Mouse (Mus musculus) erythroblast, embryonic 14.5 days (primary cell): ENCODE measurements around the gene Gm5485.

Source experiments
- GATA1 ChIP-seq: IDR thresholded peaks from 2 replicates; pipeline ENCODE4 v1.6.1; 2012; ENCODE audit warnings: low read length, inconsistent platforms, mixed read lengths
- TAL1 ChIP-seq: IDR thresholded peaks from 3 replicates; pipeline ENCODE4 v1.6.1; 2012; ENCODE audit warnings: low read length, inconsistent platforms, mixed read lengths

DNA sequence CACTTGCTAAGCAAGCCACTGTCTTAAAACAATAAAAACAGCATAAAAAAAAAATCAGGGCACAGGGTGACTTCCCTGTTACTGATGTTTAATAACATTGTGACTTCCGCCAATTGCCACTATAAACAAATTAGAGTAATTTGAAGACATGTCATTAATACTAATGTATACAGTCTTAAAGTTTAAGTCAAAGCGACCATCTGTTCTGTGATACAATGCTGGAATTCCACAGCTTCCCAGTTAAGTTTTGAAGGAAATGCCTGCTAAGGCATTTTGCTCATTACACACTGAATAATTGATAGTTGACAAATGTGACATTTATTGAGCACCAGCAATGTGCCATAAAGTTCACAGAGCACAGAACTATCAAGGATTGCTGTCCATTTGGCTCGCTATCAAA is 6.3 kb upstream of the Gm5485 start:
- no peak for TF ChIP-seq GATA1
- no peak for TF ChIP-seq TAL1
